Mouse (Mus musculus): ENCODE results near the gene Ccr1. TPM values are rescaled to one million over a fixed set of nuclear protein-coding genes. Genes with fewer than 3 reads are reported as not detected.

The Ccr1 gene
- polyA plus RNA-seq, 1 experiment: 0.18 TPM

DNA sequence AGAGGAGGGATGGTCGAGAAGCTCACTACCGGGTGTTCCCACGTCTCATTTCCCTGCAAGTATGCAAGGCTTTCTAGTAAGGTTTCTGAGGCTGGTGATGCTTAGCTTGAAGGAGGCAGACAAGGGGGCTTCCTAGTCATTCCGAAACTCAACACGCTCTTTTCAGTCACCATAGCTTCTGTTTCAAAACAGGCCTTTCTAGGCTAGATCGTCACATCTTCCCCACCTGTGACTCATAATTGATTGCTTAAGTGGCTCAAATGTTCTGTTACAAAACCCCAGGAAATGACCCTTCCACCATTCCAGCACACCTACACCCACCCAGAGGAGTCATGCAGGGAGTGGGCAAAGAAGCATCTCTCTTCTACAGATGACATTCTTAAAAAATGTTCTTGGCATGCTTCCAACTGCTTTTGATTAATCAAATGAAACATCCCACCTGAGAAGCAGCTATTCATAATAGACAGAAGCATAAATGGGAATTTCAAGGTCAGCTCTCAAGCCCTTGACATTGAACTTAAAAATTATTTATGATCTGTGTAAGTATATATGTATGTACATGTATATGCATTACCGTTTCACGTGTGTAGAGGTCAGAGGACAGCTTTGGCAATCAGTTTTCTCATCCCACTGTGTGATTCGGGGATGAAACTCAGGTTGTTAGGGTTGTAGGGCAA, 31.8 kb downstream of the Ccr1 start:
- Histone ChIP-seq H3K27ac (ENCODE audit: insufficient read depth, low read length) (no peak overlapping the region), H3K4me1 (ENCODE audit: control insufficient read depth, insufficient read depth, low read length) (no peaks in the 10 kb centered on the region)
- TF ChIP-seq POLR2A (IDR thresholded peaks at IDR 0.05; ENCODE audit: low read depth, low read length) (no peak), CTCF (IDR thresholded peaks at IDR 0.05; ENCODE audit: borderline replicate concordance, insufficient read depth, low read length) (no peak)

DNA sequence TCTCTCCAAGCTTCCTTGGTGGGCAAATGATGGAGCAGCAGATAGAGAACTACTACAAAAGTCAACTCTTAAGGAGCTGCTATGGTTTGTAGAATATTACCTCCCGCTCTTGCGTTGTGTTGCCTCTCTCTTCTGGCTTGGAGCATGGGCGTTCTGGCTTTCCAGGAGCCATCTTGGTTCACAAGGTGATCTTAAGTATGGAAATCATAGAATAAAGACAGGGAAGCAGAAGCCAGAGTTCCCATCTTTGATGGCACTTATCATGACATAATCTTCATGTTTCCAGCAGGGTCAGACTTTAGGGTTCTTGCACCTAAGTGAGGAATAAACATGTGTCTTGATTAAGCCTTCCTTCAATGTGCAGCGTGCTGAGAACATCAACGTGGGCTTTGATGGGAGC, 32.7 kb downstream of the Ccr1 start:
- TF ChIP-seq POLR2A (IDR thresholded peaks at IDR 0.05; ENCODE audit: low read depth, low read length): no peak
- TF ChIP-seq CTCF (IDR thresholded peaks at IDR 0.05; ENCODE audit: borderline replicate concordance, insufficient read depth, low read length): no peak
- Histone ChIP-seq H3K4me1 (ENCODE audit: control insufficient read depth, insufficient read depth, low read length) (no peaks in the 10 kb centered on the region), H3K4me3 (ENCODE audit: insufficient read depth, low read length) (no peak overlapping the region), H3K27ac (ENCODE audit: insufficient read depth, low read length) (no peak overlapping the region)

More for the DNA sequence above, 31.8 kb downstream of the Ccr1 start:
- no peak overlapping the region for H3K4me3 ChIP-seq (ENCODE audit: insufficient read depth, low read length)

DNA sequence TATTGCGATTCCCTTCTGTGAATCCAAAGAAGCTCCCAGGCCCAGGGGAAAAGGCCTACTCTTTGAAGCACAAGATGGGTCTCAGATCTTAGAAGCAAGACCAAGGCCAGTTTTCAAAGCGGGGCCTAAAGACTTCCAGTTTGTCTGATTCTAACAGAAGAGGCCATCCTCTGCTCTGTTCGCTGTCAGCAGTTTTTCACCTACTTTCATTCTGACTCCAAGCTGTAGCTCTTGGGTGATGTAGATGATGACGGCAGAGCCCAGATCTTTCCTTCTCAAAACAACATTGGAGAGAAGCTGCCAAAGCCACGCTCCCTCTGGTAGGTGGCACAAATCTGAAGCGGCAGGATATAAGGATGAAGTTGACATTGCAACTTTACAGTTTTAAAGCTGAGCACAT, 33.1 kb downstream of the Ccr1 start:
- TF ChIP-seq POLR2A (IDR thresholded peaks at IDR 0.05; ENCODE audit: low read depth, low read length) (no peak), CTCF (IDR thresholded peaks at IDR 0.05; ENCODE audit: borderline replicate concordance, insufficient read depth, low read length) (no peak)
- H3K4me1 ChIP-seq (ENCODE audit: control insufficient read depth, insufficient read depth, low read length): no peaks in the 10 kb centered on the region
- H3K27ac ChIP-seq (ENCODE audit: insufficient read depth, low read length): no peak overlapping the region
- H3K4me3 ChIP-seq (ENCODE audit: insufficient read depth, low read length): no peak overlapping the region

DNA sequence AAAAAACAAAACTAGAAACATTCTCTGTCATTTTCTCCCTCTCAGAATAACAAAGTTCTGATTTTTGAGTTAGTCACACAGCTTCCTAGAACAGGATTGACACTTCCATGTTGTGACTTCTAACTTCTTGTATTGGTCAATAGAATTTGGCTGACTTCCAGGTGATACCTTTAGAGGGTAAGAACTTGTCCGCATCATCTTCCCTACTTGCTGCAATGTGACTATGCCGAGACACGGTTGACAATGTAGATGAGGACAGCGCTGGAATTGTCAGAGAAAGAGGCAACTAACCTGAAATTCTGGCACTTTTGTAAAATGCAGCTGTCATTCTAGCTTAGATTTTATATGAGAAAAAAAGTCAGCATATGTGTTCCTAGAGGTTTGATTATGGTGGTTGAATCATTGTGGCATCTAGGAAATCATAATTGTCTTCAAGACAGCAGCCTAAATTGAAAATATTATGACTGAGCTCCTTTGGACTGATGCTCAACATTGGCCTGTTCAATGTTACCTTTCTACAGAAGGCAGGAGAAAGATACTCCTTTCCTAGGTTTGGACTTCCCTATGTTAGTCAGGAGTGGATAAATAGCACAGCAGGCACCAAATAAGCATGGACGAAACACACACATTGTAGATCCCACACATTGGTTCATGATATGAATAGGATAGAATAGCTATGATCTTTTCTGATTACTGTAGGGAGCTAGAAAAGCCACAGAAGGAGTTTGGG, 34.6 kb downstream of the Ccr1 start:
- no peaks in the 10 kb centered on the region for H3K4me1 ChIP-seq (ENCODE audit: control insufficient read depth, insufficient read depth, low read length)
- H3K27ac ChIP-seq (ENCODE audit: insufficient read depth, low read length): no peak overlapping the region
- TF ChIP-seq CTCF (IDR thresholded peaks at IDR 0.05; ENCODE audit: borderline replicate concordance, insufficient read depth, low read length): no peak

DNA sequence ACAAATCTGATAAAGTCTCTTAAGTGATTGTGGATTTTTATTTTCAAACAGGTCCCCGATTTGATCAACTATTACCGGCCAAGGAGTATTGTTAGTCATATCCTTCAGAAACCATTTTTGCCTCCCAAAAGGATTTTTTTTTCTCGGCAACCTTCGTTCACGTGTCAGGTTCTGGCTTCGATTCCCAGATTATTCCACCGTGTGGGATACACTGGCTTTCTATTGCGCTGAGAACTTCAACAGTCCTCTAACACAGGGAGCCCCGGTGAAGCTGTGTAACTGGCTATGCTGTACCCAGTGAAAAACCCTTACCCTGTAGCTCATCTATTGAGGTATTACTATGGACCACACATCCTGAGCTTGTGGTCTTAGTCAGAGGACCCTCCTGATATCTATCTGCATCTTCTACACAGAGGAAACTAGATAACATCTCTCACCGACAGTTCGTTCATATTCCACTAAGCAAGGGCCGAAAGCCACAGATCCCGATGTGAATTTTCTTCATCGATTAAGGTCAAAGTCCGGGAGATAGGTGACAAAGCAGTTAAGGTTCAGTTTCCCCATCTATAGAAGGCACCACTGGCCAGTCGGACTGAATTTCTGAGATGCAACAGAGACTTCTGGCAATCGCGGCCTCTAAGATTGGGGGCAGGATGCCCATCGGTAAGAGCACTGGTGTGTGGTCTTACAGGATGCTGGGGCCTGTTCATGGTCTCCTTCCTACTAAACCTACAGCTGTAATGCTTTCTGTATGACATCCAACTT, 35.4 kb downstream of the Ccr1 start:
- Histone ChIP-seq H3K4me1 (ENCODE audit: control insufficient read depth, insufficient read depth, low read length) (no peaks in the 10 kb centered on the region; the same call in 1 of the 2 replicates), H3K27ac (ENCODE audit: insufficient read depth, low read length) (no peak overlapping the region), H3K4me3 (ENCODE audit: insufficient read depth, low read length) (no peak overlapping the region)
- TF ChIP-seq CTCF (IDR thresholded peaks at IDR 0.05; ENCODE audit: borderline replicate concordance, insufficient read depth, low read length) (no peak), POLR2A (IDR thresholded peaks at IDR 0.05; ENCODE audit: low read depth, low read length) (no peak)

More for the DNA sequence above, 34.6 kb downstream of the Ccr1 start:
- no peak overlapping the region for H3K4me3 ChIP-seq (ENCODE audit: insufficient read depth, low read length)

DNA sequence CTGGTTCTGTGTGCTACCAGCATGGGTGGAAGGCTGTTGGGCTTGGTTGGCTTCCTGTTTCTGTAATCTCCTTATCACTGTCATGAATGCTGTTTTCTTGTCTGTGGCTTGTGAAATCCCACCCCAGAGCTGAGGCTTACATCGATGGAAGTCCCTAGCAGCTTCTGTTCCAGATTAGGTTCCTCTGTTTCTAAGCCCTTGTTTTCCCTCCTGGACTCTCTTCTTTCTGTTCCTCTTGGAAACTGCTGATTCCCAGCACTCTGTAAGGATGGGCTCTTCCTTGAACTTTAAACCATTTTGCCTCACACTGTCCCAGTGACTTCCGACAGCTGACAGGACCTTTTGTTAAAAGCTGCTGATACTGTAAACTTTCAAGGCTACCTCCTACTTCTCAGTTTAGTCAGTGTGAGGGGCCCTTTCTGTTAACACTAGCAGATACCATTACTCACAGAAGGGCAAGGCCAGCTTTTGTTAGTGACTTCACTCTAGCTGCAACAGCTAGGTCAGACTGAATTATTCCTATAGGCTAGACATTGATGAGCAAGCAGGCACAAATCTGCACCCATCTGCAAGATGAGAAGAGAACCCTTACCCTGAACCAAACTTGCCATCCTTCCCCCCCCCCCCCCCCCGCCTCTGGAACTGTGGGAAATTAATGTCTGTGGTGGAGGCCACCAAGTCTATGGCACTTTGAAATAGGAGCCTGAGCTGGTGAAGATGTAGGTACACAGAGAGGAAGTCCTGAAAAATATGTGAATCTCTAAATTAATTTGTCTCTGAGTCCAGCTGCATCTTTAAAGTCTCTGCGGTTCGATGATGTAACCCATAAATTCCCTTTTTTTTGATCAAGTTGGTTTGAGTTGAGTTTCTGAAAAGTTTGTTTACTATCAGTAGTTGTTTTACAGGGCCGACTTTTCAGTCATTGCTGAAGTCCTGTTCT, 36.5 kb downstream of the Ccr1 start:
- H3K4me3 ChIP-seq (ENCODE audit: insufficient read depth, low read length): no peak overlapping the region
- H3K4me1 ChIP-seq (ENCODE audit: control insufficient read depth, insufficient read depth, low read length): no peaks in the 10 kb centered on the region; the same call in 1 of the 2 replicates
- no peak overlapping the region for H3K27ac ChIP-seq (ENCODE audit: insufficient read depth, low read length)
- no peak for TF ChIP-seq POLR2A (IDR thresholded peaks at IDR 0.05; ENCODE audit: low read depth, low read length)
- no peak for TF ChIP-seq CTCF (IDR thresholded peaks at IDR 0.05; ENCODE audit: borderline replicate concordance, insufficient read depth, low read length)

DNA sequence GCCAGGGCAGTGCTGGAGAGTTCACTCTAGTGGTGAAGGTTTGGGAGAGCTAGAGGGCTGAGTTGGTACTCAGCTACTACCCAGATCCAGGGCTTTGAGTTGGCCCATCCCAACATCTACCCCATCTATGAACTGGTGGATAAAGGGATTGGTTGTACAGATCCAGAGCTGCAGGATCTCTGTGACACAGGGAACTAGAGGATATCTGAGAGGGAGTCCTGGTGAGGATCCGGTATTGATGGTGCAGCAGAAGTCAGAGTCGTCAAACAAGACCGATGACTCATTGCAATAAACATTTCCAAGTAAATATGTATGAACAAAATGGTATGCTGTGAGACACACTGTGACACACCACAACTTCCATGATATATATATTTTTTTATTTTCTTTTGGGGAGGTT, 37.6 kb downstream of the Ccr1 start:
- H3K4me3 ChIP-seq (ENCODE audit: insufficient read depth, low read length): no peak overlapping the region
- no peak overlapping the region for H3K27ac ChIP-seq (ENCODE audit: insufficient read depth, low read length)
- TF ChIP-seq CTCF (IDR thresholded peaks at IDR 0.05; ENCODE audit: borderline replicate concordance, insufficient read depth, low read length) (no peak), POLR2A (IDR thresholded peaks at IDR 0.05; ENCODE audit: low read depth, low read length) (no peak)
- no peaks in the 10 kb centered on the region; the same call in 1 of the 2 replicates for H3K4me1 ChIP-seq (ENCODE audit: control insufficient read depth, insufficient read depth, low read length)

DNA sequence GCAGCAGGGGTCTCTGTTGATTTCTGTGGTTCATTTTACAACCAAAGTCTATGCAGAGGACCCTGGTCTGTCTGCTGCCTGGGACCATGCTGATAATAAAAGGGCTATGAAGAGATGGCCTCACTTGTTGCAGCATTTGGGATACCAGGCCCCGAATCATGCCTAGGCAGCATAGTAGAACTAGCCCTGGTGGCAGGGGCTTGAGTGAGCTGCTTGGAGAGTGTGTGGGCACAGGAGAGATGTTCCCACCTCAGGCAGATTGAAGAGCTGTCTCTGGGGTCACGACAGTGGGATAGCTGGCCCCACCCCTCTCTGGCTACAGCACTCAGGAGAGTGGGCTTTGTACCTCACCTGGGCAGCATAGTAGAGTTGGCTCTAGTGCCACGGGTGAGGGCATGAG, 38.0 kb downstream of the Ccr1 start:
- no peak overlapping the region for H3K27ac ChIP-seq (ENCODE audit: insufficient read depth, low read length)
- H3K4me3 ChIP-seq (ENCODE audit: insufficient read depth, low read length): no peak overlapping the region
- no peak for TF ChIP-seq CTCF (IDR thresholded peaks at IDR 0.05; ENCODE audit: borderline replicate concordance, insufficient read depth, low read length)
- no peak for TF ChIP-seq POLR2A (IDR thresholded peaks at IDR 0.05; ENCODE audit: low read depth, low read length)
- no peaks in the 10 kb centered on the region; the same call in 1 of the 2 replicates for H3K4me1 ChIP-seq (ENCODE audit: control insufficient read depth, insufficient read depth, low read length)

DNA sequence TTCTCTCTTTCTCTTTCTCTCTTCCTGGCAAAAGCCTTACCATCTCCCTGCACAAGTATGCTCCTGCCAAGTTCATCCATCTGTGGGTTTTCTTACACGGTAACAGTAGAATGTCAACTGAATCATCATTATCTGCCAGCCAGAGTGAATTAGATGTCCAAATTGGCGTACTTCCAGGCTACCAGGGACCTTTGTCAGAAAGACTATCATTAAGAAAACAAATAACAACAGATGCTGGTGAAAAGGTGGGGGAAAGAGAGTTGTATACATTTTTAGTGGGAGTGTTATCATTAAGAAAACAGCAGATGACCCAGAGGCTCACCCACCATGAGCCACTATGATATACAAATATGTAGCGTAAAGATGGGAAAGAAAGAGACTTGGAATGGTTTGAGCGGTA, 38.6 kb downstream of the Ccr1 start:
- Histone ChIP-seq H3K4me3 (ENCODE audit: insufficient read depth, low read length) (no peak overlapping the region), H3K27ac (ENCODE audit: insufficient read depth, low read length) (no peak overlapping the region), H3K4me1 (ENCODE audit: control insufficient read depth, insufficient read depth, low read length) (no peaks in the 10 kb centered on the region; the same call in 1 of the 2 replicates)
- TF ChIP-seq CTCF (IDR thresholded peaks at IDR 0.05; ENCODE audit: borderline replicate concordance, insufficient read depth, low read length): no peak

Measured in embryonic fibroblast, embryonic 13.5 days (primary cell).